Mouse (Mus musculus) midbrain, embryonic 13.5 days (tissue): ENCODE measurements around the gene 4933427D14Rik. TPM values are rescaled to one million over a fixed set of nuclear protein-coding genes. Genes with fewer than 3 reads are reported as not detected.

Experiments
- ATAC-seq: fragments of 200-750 bp; cut with Nextera tagmentation; 2 replicates; pipeline ENCODE4 v1.8.0; 2017; ENCODE audit warnings: mild to moderate bottlenecking, moderate TSS enrichment, moderate library complexity
- H3K27ac ChIP-seq: fragments of 300-500 bp; sonication (generic); 2 replicates; pipeline ENCODE4 v1.5.1; 2015; ENCODE audit warnings: inconsistent platforms, mild to moderate bottlenecking, moderate library complexity
- H3K27me3 ChIP-seq: fragments of 300-500 bp; sonication (generic); 2 replicates; pipeline ENCODE4 v1.6.1; 2015; ENCODE audit warnings: mild to moderate bottlenecking, inconsistent platforms
- H3K36me3 ChIP-seq: fragments of 300-500 bp; sonication (generic); 2 replicates; pipeline ENCODE4 v1.6.1; 2015; ENCODE audit warnings: mild to moderate bottlenecking, inconsistent platforms
- H3K4me1 ChIP-seq: fragments of 300-500 bp; sonication (generic); replicated peaks from 2 replicates; pipeline ENCODE4 v1.6.1; 2015; ENCODE audit warnings: inconsistent platforms
- H3K4me2 ChIP-seq: fragments of 300-500 bp; sonication (generic); replicated peaks from 2 replicates; pipeline ENCODE4 v1.6.1; 2015; ENCODE audit warnings: moderate library complexity, mild to moderate bottlenecking, inconsistent platforms
- H3K4me3 ChIP-seq: fragments of 300-500 bp; sonication (generic); replicated peaks from 2 replicates; pipeline ENCODE4 v1.5.1; 2015; ENCODE audit warnings: mild to moderate bottlenecking, inconsistent platforms
- H3K9ac ChIP-seq: fragments of 300-500 bp; sonication (generic); replicated peaks from 2 replicates; pipeline ENCODE4 v1.6.1; 2015; ENCODE audit warnings: mild to moderate bottlenecking, inconsistent platforms
- H3K9me3 ChIP-seq: fragments of 300-500 bp; sonication (generic); 2 replicates; pipeline ENCODE4 v1.6.1; 2016; ENCODE audit warnings: mild to moderate bottlenecking, inconsistent platforms
- WGBS: fragments of 180-500 bp; shearing (Covaris S2); methylation state at CpG from one replicate; pipeline ENCODE4 v1.1.7; 2015; 5-methylcytosine and 5-hydroxymethylcytosine counted together
- polyA plus RNA-seq: library from polyadenylated mRNA; unstranded; fragments of >200 nt; fragmentation: Nextera tagmentation; extraction: Ambion mirVana; gene quantifications from 2 replicates; pipeline ENCODE4 v1.2.1, GENCODE M21; 2015

The 4933427D14Rik gene
- polyA plus RNA-seq, 1 experiment from 2014 or later: 31.0 TPM

GRCm38 (mm10) chr11:72135383-72136158 lies 71.7 kb downstream of the 4933427D14Rik start, which contains the start of gene Pitpnm3:
Gene Pitpnm3 (minus strand): TSS chr11:72135778.
- WGBS: under 1% methylated on average over 86 of the region's 107 CpGs
- peaks cover 71% of the 10 kb centered on the region for H3K27me3 ChIP-seq
- H3K4me3 ChIP-seq: peak within 1 kb of the TSS; percentile 68
- H3K4me2 ChIP-seq: peak within 1 kb of the TSS; percentile 98
- peak within 1 kb of the TSS; percentile 39; the same call in 1 of the 2 replicates for H3K27ac ChIP-seq
- H3K36me3 ChIP-seq: no peaks in the 10 kb centered on the region
- H3K9me3 ChIP-seq: no peaks in the 10 kb centered on the region
- H3K9ac ChIP-seq: peak within 1 kb of the TSS; percentile 80
- H3K4me1 ChIP-seq: peaks cover 17% of the 10 kb centered on the region
- ATAC-seq: peak; percentile 73

DNA sequence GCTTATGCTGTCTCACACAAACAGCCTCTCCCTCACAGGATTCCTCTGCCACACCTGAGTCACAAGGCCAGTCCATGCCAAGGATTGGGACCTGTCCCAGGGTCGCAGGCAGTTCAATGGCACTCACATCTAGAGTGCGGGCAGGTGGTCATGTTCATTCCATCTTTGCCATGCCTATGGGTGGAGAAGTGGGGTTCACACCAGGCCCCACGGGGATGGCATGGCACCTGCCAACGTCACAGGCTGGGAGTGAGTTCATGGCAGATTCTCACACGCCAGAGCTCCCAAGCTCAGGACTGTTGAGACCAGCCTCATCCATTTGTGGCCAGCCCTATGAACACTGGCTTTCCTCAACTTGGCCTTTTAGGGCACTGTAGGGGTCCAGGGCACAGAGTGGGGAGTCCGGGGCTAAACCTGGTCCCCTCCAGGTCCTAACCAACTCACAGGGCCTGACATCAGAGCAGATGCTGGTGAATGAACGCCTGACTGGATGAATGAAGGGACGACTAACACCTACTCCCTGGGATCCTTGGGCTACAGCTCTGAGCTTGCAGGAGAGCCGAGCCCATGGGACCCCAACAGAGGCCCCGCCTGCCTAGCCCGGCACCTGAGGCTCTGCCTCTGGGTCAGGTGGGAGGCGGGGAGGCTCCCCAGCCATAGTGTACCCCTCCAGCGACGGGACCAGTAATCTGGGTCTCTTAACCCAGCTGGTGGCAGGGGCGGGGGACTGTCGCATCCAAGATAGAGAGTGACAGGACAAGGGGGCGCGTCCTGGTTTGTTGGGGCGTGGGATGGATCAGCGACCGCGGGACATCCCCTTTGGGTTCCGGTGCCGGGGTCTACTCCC lies 72.5 kb downstream of the 4933427D14Rik start:
- Histone ChIP-seq H3K4me2 (peak overlapping the region; percentile 98), H3K9ac (peak overlapping the region; percentile 80), H3K4me1 (peaks cover 23% of the 10 kb centered on the region), H3K27ac (no peak overlapping the region), H3K4me3 (peak overlapping the region; percentile 68), H3K9me3 (no peaks in the 10 kb centered on the region), H3K27me3 (peaks cover 71% of the 10 kb centered on the region), H3K36me3 (no peaks in the 10 kb centered on the region)
- ATAC-seq: peak; percentile 59
- WGBS: 15% methylated on average over 24 of the region's 24 CpGs

GRCm38 (mm10) chr11:72133075-72133474 lies 74.2 kb downstream of the 4933427D14Rik start:
- H3K9me3 ChIP-seq: no peaks in the 10 kb centered on the region
- H3K9ac ChIP-seq: no peak overlapping the region
- peaks cover 68% of the 10 kb centered on the region for H3K27me3 ChIP-seq
- H3K36me3 ChIP-seq: no peaks in the 10 kb centered on the region
- WGBS: 82% methylated on average over 10 of the region's 10 CpGs
- no peak for ATAC-seq
- H3K27ac ChIP-seq: no peak overlapping the region
- H3K4me2 ChIP-seq: no peak overlapping the region
- H3K4me1 ChIP-seq: peaks cover 26% of the 10 kb centered on the region
- H3K4me3 ChIP-seq: no peak overlapping the region

GRCm38 (mm10) chr11:72132266-72132665 lies 75.0 kb downstream of the 4933427D14Rik start:
- Histone ChIP-seq H3K4me1 (peaks cover 30% of the 10 kb centered on the region), H3K4me3 (no peak overlapping the region), H3K27ac (no peak overlapping the region), H3K9me3 (no peaks in the 10 kb centered on the region), H3K27me3 (peaks cover 60% of the 10 kb centered on the region), H3K9ac (no peak overlapping the region), H3K36me3 (no peaks in the 10 kb centered on the region), H3K4me2 (no peak overlapping the region)
- no peak for ATAC-seq
- 22% methylated on average over 3 of the region's 3 CpGs for WGBS

- Histone ChIP-seq H3K27ac (no peak overlapping the region), H3K9ac (no peak overlapping the region), H3K4me2 (no peak overlapping the region), H3K4me1 (peaks cover 30% of the 10 kb centered on the region), H3K36me3 (no peaks in the 10 kb centered on the region), H3K27me3 (peaks cover 54% of the 10 kb centered on the region), H3K9me3 (no peaks in the 10 kb centered on the region), H3K4me3 (no peak overlapping the region)
- WGBS: 90% methylated on average over 1 of the region's 1 CpGs
- no peak for ATAC-seq
These were observed 75.6 kb downstream of the 4933427D14Rik start for GRCm38 (mm10) chr11:72131697-72132096.

- no peak overlapping the region for H3K27ac ChIP-seq
- no peak for ATAC-seq
- H3K27me3 ChIP-seq: peaks cover 46% of the 10 kb centered on the region
- H3K9ac ChIP-seq: no peak overlapping the region
- H3K9me3 ChIP-seq: no peaks in the 10 kb centered on the region
- no peak overlapping the region for H3K4me2 ChIP-seq
- WGBS: 75% methylated on average over 3 of the region's 3 CpGs
- no peaks in the 10 kb centered on the region for H3K36me3 ChIP-seq
- H3K4me3 ChIP-seq: no peak overlapping the region
- H3K4me1 ChIP-seq: peaks cover 24% of the 10 kb centered on the region
These were observed 76.4 kb downstream of the 4933427D14Rik start for GRCm38 (mm10) chr11:72130905-72131304.

GRCm38 (mm10) chr11:72130472-72130871 lies 76.8 kb downstream of the 4933427D14Rik start:
- Histone ChIP-seq H3K9ac (no peak overlapping the region), H3K4me3 (no peak overlapping the region), H3K27ac (no peak overlapping the region), H3K9me3 (no peaks in the 10 kb centered on the region), H3K27me3 (peaks cover 46% of the 10 kb centered on the region), H3K4me2 (no peak overlapping the region), H3K36me3 (no peaks in the 10 kb centered on the region), H3K4me1 (peaks cover 23% of the 10 kb centered on the region)
- ATAC-seq: no peak
- WGBS: 66% methylated on average over 3 of the region's 3 CpGs

DNA sequence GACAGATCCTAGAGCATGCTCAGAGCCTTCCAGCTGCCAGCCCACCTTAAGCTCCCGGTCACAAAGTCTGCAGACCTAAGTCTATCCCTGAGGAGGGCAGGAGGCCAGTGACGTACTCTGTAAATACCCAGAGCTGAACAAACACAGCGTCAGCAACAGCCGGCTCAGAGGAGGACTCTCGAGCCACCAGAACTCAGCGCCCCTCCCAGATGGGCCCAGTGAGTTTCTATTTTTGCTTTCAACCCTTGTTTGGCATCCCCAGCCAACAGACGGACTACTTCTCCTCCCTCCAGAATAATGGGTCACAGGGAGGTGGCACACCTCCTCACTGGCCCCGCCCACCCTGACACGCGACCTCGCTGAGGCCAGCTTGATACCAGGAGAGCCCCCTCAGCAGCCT lies 77.2 kb downstream of the 4933427D14Rik start:
- Histone ChIP-seq H3K27me3 (peaks cover 42% of the 10 kb centered on the region), H3K9me3 (no peaks in the 10 kb centered on the region), H3K4me2 (no peak overlapping the region), H3K9ac (no peak overlapping the region), H3K4me1 (peaks cover 19% of the 10 kb centered on the region), H3K36me3 (no peaks in the 10 kb centered on the region), H3K4me3 (no peak overlapping the region), H3K27ac (no peak overlapping the region)
- no peak for ATAC-seq
- 11% methylated on average over 11 of the region's 11 CpGs for WGBS

GRCm38 (mm10) chr11:72129032-72129894 lies 78.0 kb downstream of the 4933427D14Rik start:
- Histone ChIP-seq H3K4me3 (no peak overlapping the region), H3K27me3 (peaks cover 35% of the 10 kb centered on the region), H3K9ac (no peak overlapping the region), H3K4me2 (no peak overlapping the region), H3K9me3 (no peaks in the 10 kb centered on the region), H3K4me1 (peaks cover 13% of the 10 kb centered on the region; the same call in 1 of the 2 replicates), H3K36me3 (no peaks in the 10 kb centered on the region), H3K27ac (no peak overlapping the region)
- 70% methylated on average over 8 of the region's 8 CpGs for WGBS
- ATAC-seq: no peak

DNA sequence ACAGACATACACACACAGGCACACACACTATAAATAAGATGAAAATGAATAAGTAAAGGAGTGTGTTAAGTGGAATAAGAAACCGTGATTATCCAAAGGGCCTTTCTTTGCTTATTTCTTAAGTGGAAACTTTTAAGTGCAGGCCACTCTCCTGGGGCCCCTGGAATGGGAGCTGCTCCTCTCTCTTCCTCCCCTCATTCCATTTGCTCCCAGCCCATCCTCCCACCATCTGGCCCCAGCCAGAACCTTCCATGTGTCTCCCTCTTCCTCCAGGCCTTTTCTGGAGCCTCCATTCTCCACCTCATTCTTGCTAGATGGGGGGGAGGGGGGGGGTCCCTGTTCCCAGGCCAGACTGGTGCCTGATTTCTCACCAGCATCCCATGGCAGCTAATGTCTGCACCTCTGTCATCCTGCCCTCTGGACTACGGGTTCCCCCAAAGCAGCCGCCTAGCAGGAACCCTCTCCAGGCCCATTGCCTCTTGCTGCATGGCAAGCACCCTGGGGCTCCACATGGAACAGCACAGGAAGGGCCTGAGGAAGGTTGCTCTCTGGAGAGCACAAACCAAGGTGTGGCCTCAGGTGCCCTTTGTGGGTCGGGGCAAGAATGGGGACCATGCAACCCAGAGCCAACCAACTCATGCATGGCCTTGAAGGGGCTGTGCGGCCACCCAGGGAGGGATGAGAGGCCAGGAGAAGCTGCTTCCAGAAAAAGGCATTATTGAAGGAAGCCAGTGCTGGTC lies 79.6 kb downstream of the 4933427D14Rik start:
- H3K9me3 ChIP-seq: no peaks in the 10 kb centered on the region
- no peak overlapping the region for H3K27ac ChIP-seq
- H3K4me1 ChIP-seq: peaks cover 13% of the 10 kb centered on the region; the same call in 1 of the 2 replicates
- H3K9ac ChIP-seq: no peak overlapping the region
- H3K36me3 ChIP-seq: no peaks in the 10 kb centered on the region
- no peak overlapping the region for H3K4me3 ChIP-seq
- H3K27me3 ChIP-seq: peaks cover 18% of the 10 kb centered on the region; the same call in 1 of the 2 replicates
- no peak for ATAC-seq
- WGBS: 75% methylated on average over 5 of the region's 5 CpGs
- no peak overlapping the region for H3K4me2 ChIP-seq

DNA sequence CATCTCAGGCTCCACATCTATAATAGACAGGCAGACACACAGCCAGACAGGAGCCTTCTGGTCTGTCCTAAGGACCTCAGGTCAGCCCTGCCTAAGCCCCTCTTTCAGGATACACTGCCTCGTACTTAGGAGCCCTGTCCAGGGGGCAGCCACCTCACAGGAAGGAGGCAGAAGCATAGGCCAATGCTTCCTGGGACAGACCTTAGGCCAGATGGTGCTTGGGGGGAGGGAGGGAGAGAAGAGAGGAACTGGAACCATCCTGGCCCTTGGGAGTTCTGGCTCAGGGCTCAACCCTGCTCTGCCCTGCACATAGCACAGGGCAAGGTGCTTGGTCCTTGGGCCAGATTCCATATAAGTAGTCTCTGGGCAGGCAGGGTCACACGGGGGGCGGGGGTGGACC lies 81.5 kb downstream of the 4933427D14Rik start:
- Histone ChIP-seq H3K9ac (no peak overlapping the region), H3K4me2 (no peak overlapping the region), H3K9me3 (no peaks in the 10 kb centered on the region), H3K4me3 (no peak overlapping the region), H3K36me3 (no peaks in the 10 kb centered on the region), H3K4me1 (peaks cover 13% of the 10 kb centered on the region; the same call in 1 of the 2 replicates), H3K27ac (no peak overlapping the region), H3K27me3 (0 out of 2 replicates have a peak, but pooled peaks cover 6% of the 10 kb centered on the region)
- 76% methylated on average over 3 of the region's 3 CpGs for WGBS
- ATAC-seq: no peak
